Mouse (Mus musculus) heart, embryonic 15.5 days (tissue): ENCODE data around the gene Parp4. TPM values are rescaled to one million over a fixed set of nuclear protein-coding genes. Genes with fewer than 3 reads are reported as not detected.

ENCODE experiments used
- ATAC-seq: fragments of 200-750 bp; cut with Nextera tagmentation; replicated peaks from 2 replicates; pipeline ENCODE4 v1.8.0; 2017; ENCODE audit warnings: low read depth, moderate TSS enrichment; ENCODE audit not compliant: insufficient number of reproducible peaks, insufficient read depth, low FRiP score
- H3K27ac ChIP-seq: fragments of 300-500 bp; sonication (generic); 2 replicates; pipeline ENCODE4 v1.5.1; 2015; ENCODE audit warnings: mild to moderate bottlenecking, inconsistent platforms
- H3K27me3 ChIP-seq: fragments of 300-500 bp; sonication (generic); 2 replicates; pipeline ENCODE4 v1.6.1; 2015; ENCODE audit warnings: inconsistent platforms
- H3K36me3 ChIP-seq: fragments of 300-500 bp; sonication (generic); 2 replicates; pipeline ENCODE4 v1.6.1; 2015; ENCODE audit warnings: mild to moderate bottlenecking, inconsistent platforms
- H3K4me1 ChIP-seq: fragments of 300-500 bp; sonication (generic); replicated peaks from 2 replicates; pipeline ENCODE4 v1.6.1; 2015; ENCODE audit warnings: inconsistent platforms
- H3K4me2 ChIP-seq: fragments of 300-500 bp; sonication (generic); 2 replicates; pipeline ENCODE4 v1.6.1; 2015; ENCODE audit warnings: inconsistent platforms, mild to moderate bottlenecking, moderate library complexity
- H3K4me3 ChIP-seq: fragments of 300-500 bp; sonication (generic); 2 replicates; pipeline ENCODE4 v1.5.1; 2015; ENCODE audit warnings: mild to moderate bottlenecking, inconsistent platforms
- H3K9ac ChIP-seq: fragments of 300-500 bp; sonication (generic); 2 replicates; pipeline ENCODE4 v1.6.1; 2015; ENCODE audit warnings: mild to moderate bottlenecking, inconsistent platforms
- H3K9me3 ChIP-seq: fragments of 300-500 bp; sonication (generic); replicated peaks from 2 replicates; pipeline ENCODE4 v1.6.1; 2016; ENCODE audit warnings: inconsistent platforms
- WGBS: fragments of 180-500 bp; shearing (Covaris S2); methylation state at CpG from one replicate; pipeline ENCODE4 v1.1.7; 2015; ENCODE audit warnings: mixed read lengths; 5-methylcytosine and 5-hydroxymethylcytosine counted together
- polyA plus RNA-seq: library from polyadenylated mRNA; unstranded; fragments of >200 nt; fragmentation: Nextera tagmentation; extraction: Ambion mirVana; gene quantifications from 2 replicates; pipeline ENCODE4 v1.2.1, GENCODE M21; 2015

Parp4 gene
- polyA plus RNA-seq, 1 experiment from 2014 or later, result 10.3 TPM

GRCm38 (mm10) chr14:56572546-56572945 is 2.9 kb upstream of the Parp4 start:
- Histone ChIP-seq H3K36me3 (no peaks in the 10 kb centered on the region), H3K4me2 (peak overlapping the region; percentile 77; the same call in 1 of the 2 replicates), H3K9me3 (no peaks in the 10 kb centered on the region), H3K4me1 (peaks cover 18% of the 10 kb centered on the region), H3K27ac (no peak overlapping the region), H3K9ac (no peak overlapping the region), H3K27me3 (no peaks in the 10 kb centered on the region), H3K4me3 (peak overlapping the region; percentile 89)
- 75% methylated on average over 2 of the region's 2 CpGs for WGBS
- ATAC-seq, result no peak

DNA sequence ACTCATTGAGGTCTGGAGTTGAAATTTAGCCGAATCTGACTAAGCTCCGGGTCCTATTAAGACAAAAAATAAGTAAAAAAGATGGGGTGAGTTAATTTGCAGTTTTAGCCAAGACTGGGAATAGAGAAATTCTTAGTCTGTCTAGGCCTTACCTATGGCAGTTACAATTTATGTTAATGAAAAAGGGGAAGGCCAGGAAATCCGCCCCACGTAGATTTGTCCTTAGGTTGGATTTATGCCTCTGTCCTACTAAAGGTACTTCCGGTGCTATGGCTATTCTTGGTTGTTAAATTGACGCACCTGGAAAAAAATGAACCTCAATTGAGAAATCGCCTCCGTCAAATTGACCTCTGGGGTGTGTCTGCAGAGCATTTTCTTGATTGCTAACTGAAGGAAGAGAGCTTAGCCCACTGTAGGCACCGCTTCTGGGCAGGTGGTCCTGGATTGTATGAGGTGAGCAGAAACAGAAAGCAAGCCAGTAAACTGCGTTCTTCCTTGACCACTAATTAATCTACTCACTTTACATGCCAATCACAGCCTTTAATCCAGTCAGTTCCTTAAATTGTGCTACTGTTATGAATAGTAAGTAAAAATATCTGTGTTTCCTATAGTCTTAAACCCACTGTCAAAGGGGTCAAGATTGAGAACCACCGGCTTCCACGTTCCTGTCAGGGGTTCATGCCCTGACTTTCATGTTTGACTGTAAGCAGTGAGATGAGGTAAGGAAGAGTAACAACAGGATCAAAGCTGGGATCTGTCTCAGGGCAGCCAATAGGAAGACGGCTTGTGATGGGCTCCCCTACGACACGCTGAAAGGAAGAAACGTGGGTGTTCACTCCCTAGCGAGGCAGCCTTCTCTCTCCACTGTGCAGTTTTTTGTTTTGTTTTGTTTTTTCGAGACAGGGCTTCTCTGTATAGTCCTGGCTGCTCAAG is 816 bp downstream of the Parp4 start:
- no peaks in the 10 kb centered on the region for H3K9me3 ChIP-seq
- WGBS, result 67% methylated on average over 18 of the region's 18 CpGs
- ATAC-seq, result no peak
- peak overlapping the region; percentile 68 for H3K4me2 ChIP-seq
- H3K4me3 ChIP-seq, result peak overlapping the region; percentile 70
- no peaks in the 10 kb centered on the region for H3K27me3 ChIP-seq
- H3K36me3 ChIP-seq, result no peaks in the 10 kb centered on the region
- peaks cover 28% of the 10 kb centered on the region for H3K4me1 ChIP-seq
- H3K27ac ChIP-seq, result peak overlapping the region; percentile 76
- peak overlapping the region; percentile 74 for H3K9ac ChIP-seq

- no peak overlapping the region for H3K27ac ChIP-seq
- H3K4me3 ChIP-seq, result no peak overlapping the region
- H3K27me3 ChIP-seq, result no peaks in the 10 kb centered on the region
- ATAC-seq, result no peak
- peaks cover 33% of the 10 kb centered on the region for H3K4me1 ChIP-seq
- no peak overlapping the region for H3K9ac ChIP-seq
- 39% methylated on average over 8 of the region's 8 CpGs for WGBS
- no peaks in the 10 kb centered on the region for H3K36me3 ChIP-seq
- H3K9me3 ChIP-seq, result no peaks in the 10 kb centered on the region
- H3K4me2 ChIP-seq, result no peak overlapping the region
Observed at GRCm38 (mm10) chr14:56579011-56579410, 3.6 kb downstream of the Parp4 start.

- Histone ChIP-seq H3K27me3 (no peaks in the 10 kb centered on the region), H3K4me2 (no peak overlapping the region), H3K9me3 (no peaks in the 10 kb centered on the region), H3K9ac (no peak overlapping the region), H3K4me3 (no peak overlapping the region), H3K4me1 (peaks cover 29% of the 10 kb centered on the region), H3K27ac (peak overlapping the region; percentile 61), H3K36me3 (peaks cover 20% of the 10 kb centered on the region; the same call in 1 of the 2 replicates)
- 0 out of 2 replicates have a peak, but pooled peaks have one; percentile 43 for ATAC-seq
- WGBS, result 27% methylated on average over 5 of the region's 5 CpGs
Observed at GRCm38 (mm10) chr14:56581117-56581516, 5.7 kb downstream of the Parp4 start.

GRCm38 (mm10) chr14:56582294-56582693 is 6.9 kb downstream of the Parp4 start:
- ATAC-seq, result no peak
- Histone ChIP-seq H3K27ac (0 out of 2 replicates have a peak overlapping the region, but pooled peaks have one; percentile 61), H3K4me3 (no peak overlapping the region), H3K4me2 (no peak overlapping the region), H3K27me3 (no peaks in the 10 kb centered on the region), H3K36me3 (peaks cover 28% of the 10 kb centered on the region; the same call in 1 of the 2 replicates), H3K4me1 (peaks cover 21% of the 10 kb centered on the region), H3K9me3 (no peaks in the 10 kb centered on the region), H3K9ac (no peak overlapping the region)
- 82% methylated on average over 6 of the region's 6 CpGs for WGBS

- 91% methylated on average over 9 of the region's 9 CpGs for WGBS
- ATAC-seq, result no peak
- H3K36me3 ChIP-seq, result peaks cover 81% of the 10 kb centered on the region
- no peaks in the 10 kb centered on the region for H3K27me3 ChIP-seq
- no peak overlapping the region for H3K27ac ChIP-seq
- no peak overlapping the region for H3K4me3 ChIP-seq
- no peaks in the 10 kb centered on the region for H3K4me1 ChIP-seq
- no peak overlapping the region for H3K4me2 ChIP-seq
- no peak overlapping the region for H3K9ac ChIP-seq
- no peaks in the 10 kb centered on the region for H3K9me3 ChIP-seq
Observed at GRCm38 (mm10) chr14:56592191-56592590, 16.8 kb downstream of the Parp4 start.

DNA sequence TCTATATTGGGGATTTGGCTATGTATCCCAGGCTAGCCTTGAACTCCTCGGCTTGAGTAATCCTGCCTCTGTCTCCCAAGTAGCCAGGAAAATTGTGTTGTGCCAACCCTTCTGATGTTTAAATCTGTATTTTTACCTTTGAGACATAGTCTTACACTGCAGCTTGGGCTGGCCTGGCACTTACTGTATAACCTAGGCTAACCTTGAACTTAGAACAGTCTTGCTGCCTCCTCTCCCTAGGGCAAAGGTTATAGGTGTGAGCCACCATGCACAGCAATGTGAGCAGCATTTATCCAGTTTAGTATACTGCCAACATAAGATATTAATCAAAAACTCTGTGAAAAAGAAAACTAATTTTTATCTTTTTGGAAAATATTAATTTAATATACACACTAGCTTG is 19.4 kb downstream of the Parp4 start:
- no peaks in the 10 kb centered on the region for H3K27me3 ChIP-seq
- no peaks in the 10 kb centered on the region for H3K9me3 ChIP-seq
- no peak overlapping the region for H3K9ac ChIP-seq
- H3K4me2 ChIP-seq, result no peak overlapping the region
- no peak overlapping the region for H3K27ac ChIP-seq
- no peak for ATAC-seq
- H3K36me3 ChIP-seq, result peaks cover 91% of the 10 kb centered on the region
- 95% methylated on average over 1 of the region's 1 CpGs for WGBS
- no peak overlapping the region for H3K4me3 ChIP-seq
- no peaks in the 10 kb centered on the region for H3K4me1 ChIP-seq

DNA sequence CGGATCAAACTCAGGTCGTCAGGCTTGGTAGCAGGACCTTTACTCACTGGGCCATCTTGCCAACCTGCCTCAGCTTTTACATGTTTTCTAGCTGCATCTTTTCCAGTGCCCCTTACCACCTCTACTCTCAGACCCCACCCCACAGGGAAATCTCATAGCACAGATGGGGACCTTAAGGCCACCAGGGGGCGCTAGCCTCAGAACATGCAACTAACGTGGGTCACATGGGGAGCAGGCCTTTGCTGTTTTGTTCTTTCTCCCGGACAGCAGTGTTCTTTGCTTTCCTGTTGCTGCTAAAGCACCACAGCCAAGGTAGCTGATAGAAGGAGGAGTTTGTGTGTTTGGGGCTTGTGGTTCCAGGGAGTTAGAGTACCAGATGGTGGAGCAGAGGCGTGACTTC is 23.3 kb downstream of the Parp4 start:
- no peak overlapping the region for H3K4me3 ChIP-seq
- no peak overlapping the region for H3K4me2 ChIP-seq
- H3K9me3 ChIP-seq, result no peaks in the 10 kb centered on the region
- 47% methylated on average over 6 of the region's 6 CpGs for WGBS
- no peaks in the 10 kb centered on the region for H3K4me1 ChIP-seq
- no peaks in the 10 kb centered on the region for H3K27me3 ChIP-seq
- H3K36me3 ChIP-seq, result peaks cover 70% of the 10 kb centered on the region
- H3K9ac ChIP-seq, result no peak overlapping the region
- no peak for ATAC-seq
- no peak overlapping the region for H3K27ac ChIP-seq

DNA sequence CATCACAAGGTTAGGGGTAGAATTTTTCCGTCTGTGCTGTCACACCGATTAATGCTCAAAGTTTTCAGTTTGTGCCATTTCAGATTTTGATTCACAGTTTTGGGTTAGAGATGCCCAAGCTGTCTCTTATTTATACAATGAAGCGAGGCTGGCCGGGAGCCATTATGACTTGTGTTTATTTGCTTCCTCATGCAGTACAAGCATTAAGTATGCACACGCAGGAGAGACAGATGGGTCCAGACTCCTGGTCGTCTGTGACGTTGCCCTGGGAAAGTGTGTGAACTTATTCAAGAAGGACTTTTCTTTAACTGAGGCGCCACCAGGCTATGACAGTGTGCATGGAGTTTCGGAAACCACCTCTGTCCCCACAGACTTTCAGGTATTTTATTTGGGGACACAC is 26.6 kb downstream of the Parp4 start:
- Histone ChIP-seq H3K27ac (no peak overlapping the region), H3K36me3 (peaks cover 41% of the 10 kb centered on the region), H3K4me1 (no peaks in the 10 kb centered on the region), H3K4me3 (no peak overlapping the region), H3K9ac (no peak overlapping the region), H3K9me3 (no peaks in the 10 kb centered on the region), H3K4me2 (no peak overlapping the region), H3K27me3 (no peaks in the 10 kb centered on the region)
- WGBS, result 87% methylated on average over 9 of the region's 9 CpGs
- no peak for ATAC-seq

DNA sequence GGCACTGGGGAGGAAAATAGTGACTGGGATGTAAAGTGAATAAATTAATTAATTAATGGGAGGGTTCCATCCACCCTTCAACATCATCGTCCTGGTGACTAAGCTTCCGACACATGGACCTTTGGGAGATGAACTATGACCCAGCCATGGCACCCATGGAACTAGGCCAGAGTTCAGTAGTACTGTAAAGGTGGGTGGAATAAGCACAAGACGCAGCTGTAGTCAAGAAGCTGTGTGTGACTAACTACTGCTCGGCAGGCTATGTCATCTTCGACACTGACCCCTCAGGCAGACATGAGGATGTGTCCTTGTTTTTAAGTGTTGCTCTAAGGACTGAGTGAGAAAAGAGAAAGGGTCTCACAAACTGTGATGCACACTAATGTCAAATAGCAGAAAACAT is 29.0 kb downstream of the Parp4 start:
- H3K36me3 ChIP-seq, result peaks cover 38% of the 10 kb centered on the region
- no peaks in the 10 kb centered on the region for H3K9me3 ChIP-seq
- no peak for ATAC-seq
- no peak overlapping the region for H3K9ac ChIP-seq
- H3K27me3 ChIP-seq, result no peaks in the 10 kb centered on the region
- no peak overlapping the region for H3K4me3 ChIP-seq
- H3K4me2 ChIP-seq, result no peak overlapping the region
- H3K4me1 ChIP-seq, result no peaks in the 10 kb centered on the region
- WGBS, result 89% methylated on average over 5 of the region's 5 CpGs
- H3K27ac ChIP-seq, result no peak overlapping the region

GRCm38 (mm10) chr14:56605136-56605535 is 29.7 kb downstream of the Parp4 start:
- ATAC-seq, result no peak
- H3K4me2 ChIP-seq, result no peak overlapping the region
- no peak overlapping the region for H3K27ac ChIP-seq
- no peak overlapping the region for H3K4me3 ChIP-seq
- no peaks in the 10 kb centered on the region for H3K27me3 ChIP-seq
- no peaks in the 10 kb centered on the region for H3K4me1 ChIP-seq
- H3K9ac ChIP-seq, result no peak overlapping the region
- 85% methylated on average over 4 of the region's 4 CpGs for WGBS
- H3K9me3 ChIP-seq, result no peaks in the 10 kb centered on the region
- H3K36me3 ChIP-seq, result peaks cover 41% of the 10 kb centered on the region

GRCm38 (mm10) chr14:56613212-56613611 is 37.8 kb downstream of the Parp4 start:
- ATAC-seq, result no peak
- H3K36me3 ChIP-seq, result peaks cover 82% of the 10 kb centered on the region
- H3K9ac ChIP-seq, result no peak overlapping the region
- no peak overlapping the region for H3K4me2 ChIP-seq
- no peak overlapping the region for H3K4me3 ChIP-seq
- 86% methylated on average over 3 of the region's 3 CpGs for WGBS
- H3K27ac ChIP-seq, result no peak overlapping the region
- H3K9me3 ChIP-seq, result no peaks in the 10 kb centered on the region
- H3K27me3 ChIP-seq, result no peaks in the 10 kb centered on the region
- no peaks in the 10 kb centered on the region for H3K4me1 ChIP-seq
